Mouse (Mus musculus) megakaryocyte, embryonic 14.5 days (primary cell): ENCODE data around the gene 5330417C22Rik. TPM values are rescaled to one million over a fixed set of nuclear protein-coding genes. Genes with fewer than 3 reads are reported as not detected.

Experiments
- H3K27me3 ChIP-seq: replicated peaks from 2 replicates; pipeline ENCODE3; 2012; ENCODE audit warnings: inconsistent platforms
- H3K36me3 ChIP-seq: replicated peaks from 2 replicates; pipeline ENCODE3; 2012; ENCODE audit warnings: low read length, inconsistent platforms, mixed read lengths
- H3K4me1 ChIP-seq: 2 replicates; pipeline ENCODE4 v1.6.1; 2012; ENCODE audit warnings: inconsistent platforms
- H3K4me3 ChIP-seq: replicated peaks from 2 replicates; pipeline ENCODE3; 2012; ENCODE audit warnings: moderate library complexity, mild to moderate bottlenecking, inconsistent platforms
- H3K9me3 ChIP-seq: 2 replicates; pipeline ENCODE4 v1.6.1; 2012; ENCODE audit warnings: inconsistent platforms
- FLI1 ChIP-seq: IDR thresholded peaks from 2 replicates; pipeline ENCODE4 v1.6.1; 2012; ENCODE audit warnings: low read length, inconsistent platforms, mixed read lengths
- GATA1 ChIP-seq: IDR thresholded peaks from 3 replicates; pipeline ENCODE4 v1.6.1; 2012; ENCODE audit warnings: mixed read lengths, low read length, inconsistent platforms, borderline replicate concordance
- polyA plus RNA-seq: library from polyadenylated mRNA; stranded (reverse); fragments of >175 nt; gene quantifications from 2 replicates; pipeline ENCODE4 v1.2.3, GENCODE M21; 2012; ENCODE audit warnings: low replicate concordance; ENCODE audit not compliant: insufficient read depth

The 5330417C22Rik gene
- polyA plus RNA-seq, 1 experiment: not detected

GRCm38 (mm10) chr3:108499826-108500225, 36.5 kb downstream of the 5330417C22Rik start:
- H3K36me3 ChIP-seq: no peaks in the 10 kb centered on the region
- TF ChIP-seq GATA1: no peak
- TF ChIP-seq FLI1: no peak
- no peak overlapping the region for H3K4me3 ChIP-seq
- no peaks in the 10 kb centered on the region for H3K9me3 ChIP-seq
- no peaks in the 10 kb centered on the region for H3K4me1 ChIP-seq
- peaks cover 47% of the 10 kb centered on the region for H3K27me3 ChIP-seq

DNA sequence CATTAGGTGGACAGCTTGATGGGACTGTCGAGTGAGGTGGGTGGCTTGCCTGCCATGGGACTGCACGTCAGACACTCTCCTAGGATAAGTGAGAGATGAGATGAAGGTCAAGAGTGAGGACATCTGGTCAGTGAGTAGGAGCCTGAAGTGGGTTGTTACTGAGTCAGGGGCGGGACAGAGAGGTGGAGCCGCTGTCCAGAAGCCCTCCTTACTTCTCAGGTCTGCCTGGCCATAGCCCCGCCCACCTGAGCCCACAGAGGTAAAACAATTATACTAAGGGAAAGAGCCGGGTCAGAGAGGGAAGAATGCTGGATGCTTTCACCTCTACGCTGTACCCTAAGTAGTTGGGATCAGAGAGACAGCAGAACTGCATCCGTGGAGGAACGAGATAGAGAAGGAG, 38.7 kb downstream of the 5330417C22Rik start:
- Histone ChIP-seq H3K4me3 (no peak overlapping the region), H3K36me3 (no peaks in the 10 kb centered on the region), H3K4me1 (no peaks in the 10 kb centered on the region), H3K27me3 (peaks cover 32% of the 10 kb centered on the region), H3K9me3 (no peaks in the 10 kb centered on the region)
- TF ChIP-seq FLI1 (no peak), GATA1 (no peak)

DNA sequence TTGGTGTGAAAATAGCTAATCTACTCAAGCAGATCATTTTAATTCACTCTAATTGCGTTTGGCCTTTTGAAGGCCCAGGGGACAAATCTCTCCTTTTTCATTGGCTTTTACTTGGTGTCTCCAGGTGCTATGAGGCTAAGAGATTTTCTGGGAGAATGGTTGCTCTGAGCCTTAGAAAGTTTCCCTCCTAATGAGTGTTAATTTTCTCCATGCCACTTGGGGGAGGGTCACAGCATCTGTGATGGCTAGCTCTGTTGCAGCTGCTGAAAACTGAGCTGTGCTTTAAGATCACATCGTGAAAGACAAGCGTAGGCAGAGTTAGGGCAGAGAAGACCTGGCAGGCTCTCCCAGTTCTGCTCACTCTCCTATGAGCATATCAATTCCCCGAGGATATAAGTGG, 40.9 kb downstream of the 5330417C22Rik start:
- Histone ChIP-seq H3K4me1 (no peaks in the 10 kb centered on the region), H3K27me3 (peaks cover 39% of the 10 kb centered on the region), H3K4me3 (no peak overlapping the region), H3K36me3 (no peaks in the 10 kb centered on the region), H3K9me3 (no peaks in the 10 kb centered on the region)
- TF ChIP-seq FLI1: no peak
- no peak for TF ChIP-seq GATA1

DNA sequence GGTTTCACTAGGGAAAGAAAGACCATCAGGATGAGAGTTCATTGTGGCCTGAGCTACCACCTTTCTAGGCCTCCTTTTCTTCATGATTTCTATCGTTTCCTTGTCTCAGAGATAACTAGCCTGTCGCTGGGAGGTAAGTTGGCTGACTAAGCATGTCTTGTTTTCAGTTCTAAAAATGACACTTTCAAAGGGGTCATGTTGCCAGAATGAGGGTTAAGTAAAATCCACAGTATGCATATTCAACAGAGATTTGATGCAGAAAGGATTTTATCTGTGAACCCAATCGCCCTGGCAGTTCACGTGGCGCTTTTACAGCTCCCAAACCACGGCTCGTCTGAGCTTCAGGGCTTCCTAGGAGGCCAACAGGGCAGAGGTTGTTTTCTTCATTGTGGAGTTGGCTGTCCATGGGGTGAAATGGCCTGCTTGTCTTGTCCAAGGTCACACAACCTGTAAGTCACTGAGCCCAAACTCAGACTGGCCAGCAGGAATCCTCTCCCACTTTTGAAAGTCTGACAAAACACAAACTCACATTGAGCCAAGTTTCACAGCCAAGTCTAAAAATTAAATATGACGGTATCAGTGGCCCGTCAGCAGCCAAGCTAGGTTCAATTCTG, 41.4 kb downstream of the 5330417C22Rik start:
- no peaks in the 10 kb centered on the region for H3K36me3 ChIP-seq
- TF ChIP-seq FLI1: no peak
- no peak for TF ChIP-seq GATA1
- H3K27me3 ChIP-seq: peaks cover 39% of the 10 kb centered on the region

GRCm38 (mm10) chr3:108489968-108490367, 46.4 kb downstream of the 5330417C22Rik start:
- no peaks in the 10 kb centered on the region for H3K36me3 ChIP-seq
- no peak overlapping the region for H3K4me3 ChIP-seq
- H3K27me3 ChIP-seq: peaks cover 14% of the 10 kb centered on the region
- TF ChIP-seq GATA1 (no peak), FLI1 (no peak)
- H3K4me1 ChIP-seq: no peaks in the 10 kb centered on the region
- peaks cover 5% of the 10 kb centered on the region; the same call in 1 of the 2 replicates for H3K9me3 ChIP-seq

More for the DNA sequence above, 41.4 kb downstream of the 5330417C22Rik start:
- Histone ChIP-seq H3K4me1 (no peaks in the 10 kb centered on the region), H3K4me3 (no peak overlapping the region), H3K9me3 (no peaks in the 10 kb centered on the region)

GRCm38 (mm10) chr3:108484749-108485148, 51.6 kb downstream of the 5330417C22Rik start:
- Histone ChIP-seq H3K9me3 (peaks cover 17% of the 10 kb centered on the region), H3K27me3 (peaks cover 25% of the 10 kb centered on the region), H3K36me3 (no peaks in the 10 kb centered on the region), H3K4me3 (no peak overlapping the region), H3K4me1 (no peaks in the 10 kb centered on the region)
- TF ChIP-seq GATA1 (no peak), FLI1 (no peak)

DNA sequence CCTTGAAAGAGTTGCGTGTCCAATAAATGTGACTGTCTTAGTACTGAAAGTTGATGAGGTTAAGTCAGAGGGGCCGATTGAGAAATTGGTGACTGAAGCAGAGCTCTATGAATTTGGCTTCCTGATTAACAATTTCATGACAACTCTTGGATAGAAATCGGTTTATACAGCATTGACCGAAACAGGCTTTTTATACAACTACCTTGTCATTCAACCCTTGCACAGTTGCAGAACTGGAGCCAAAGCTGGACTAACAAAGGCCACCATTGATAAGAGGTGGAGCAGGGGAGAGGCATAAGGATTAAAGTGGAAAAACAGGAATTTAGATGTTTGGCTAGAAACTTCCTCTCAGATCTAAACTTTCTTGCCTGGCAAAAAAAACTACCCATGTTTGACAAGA, 57.5 kb downstream of the 5330417C22Rik start:
- TF ChIP-seq FLI1: no peak
- TF ChIP-seq GATA1: no peak
- Histone ChIP-seq H3K4me1 (no peaks in the 10 kb centered on the region), H3K4me3 (no peak overlapping the region), H3K36me3 (no peaks in the 10 kb centered on the region), H3K27me3 (peaks cover 29% of the 10 kb centered on the region), H3K9me3 (peaks cover 12% of the 10 kb centered on the region)

GRCm38 (mm10) chr3:108476761-108477619, 59.3 kb downstream of the 5330417C22Rik start:
- H3K4me3 ChIP-seq: no peak overlapping the region
- H3K36me3 ChIP-seq: no peaks in the 10 kb centered on the region
- no peaks in the 10 kb centered on the region for H3K4me1 ChIP-seq
- no peaks in the 10 kb centered on the region for H3K9me3 ChIP-seq
- TF ChIP-seq GATA1: no peak
- no peak for TF ChIP-seq FLI1
- H3K27me3 ChIP-seq: peaks cover 30% of the 10 kb centered on the region

DNA sequence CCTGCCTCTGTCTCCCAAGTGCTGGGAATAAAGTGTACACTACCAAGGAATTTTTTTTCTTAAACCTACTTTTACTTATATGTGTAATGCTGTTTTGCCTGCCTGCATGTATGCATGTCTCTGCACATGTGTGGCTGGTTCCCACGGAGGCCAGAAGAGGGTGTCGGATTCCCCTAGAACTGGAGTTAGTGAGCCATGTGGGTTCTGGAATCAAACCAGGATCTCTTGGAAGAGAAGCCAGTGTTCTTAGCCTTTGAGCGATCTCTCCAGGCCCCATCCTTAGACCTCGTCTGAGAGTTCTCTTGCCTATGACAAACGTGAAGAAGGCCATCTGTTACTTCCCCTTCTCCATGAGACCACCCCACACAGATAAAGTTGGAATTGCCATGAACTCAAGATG, 60.8 kb downstream of the 5330417C22Rik start:
- Histone ChIP-seq H3K36me3 (no peaks in the 10 kb centered on the region), H3K27me3 (peaks cover 21% of the 10 kb centered on the region), H3K9me3 (no peaks in the 10 kb centered on the region), H3K4me3 (no peak overlapping the region), H3K4me1 (no peaks in the 10 kb centered on the region)
- no peak for TF ChIP-seq FLI1
- no peak for TF ChIP-seq GATA1

- no peak overlapping the region for H3K4me3 ChIP-seq
- H3K36me3 ChIP-seq: no peaks in the 10 kb centered on the region
- TF ChIP-seq FLI1 (no peak), GATA1 (no peak)
- H3K27me3 ChIP-seq: peaks cover 21% of the 10 kb centered on the region
- H3K9me3 ChIP-seq: no peaks in the 10 kb centered on the region
- no peaks in the 10 kb centered on the region; the same call in 1 of the 2 replicates for H3K4me1 ChIP-seq
Observed at GRCm38 (mm10) chr3:108474969-108475368, 61.4 kb downstream of the 5330417C22Rik start.
